Mouse (Mus musculus) kidney, postnatal 0 days (tissue): ENCODE data around the gene Cntnap2. TPM values are rescaled to one million over a fixed set of nuclear protein-coding genes. Genes with fewer than 3 reads are reported as not detected.

Experiments used
- ATAC-seq: fragments of 200-750 bp; cut with Nextera tagmentation; replicated peaks from 2 replicates; pipeline ENCODE4 v1.8.0; 2017; ENCODE audit warnings: low read depth, moderate number of reproducible peaks, moderate TSS enrichment, moderate library complexity; ENCODE audit not compliant: low FRiP score
- DNase-seq: peaks from one replicate; pipeline ENCODE4 v3.0.0-alpha.2; 2016; ENCODE audit warnings: low spot score
- H3K27ac ChIP-seq: fragments of 300-500 bp; sonication (generic); 2 replicates; pipeline ENCODE4 v1.5.1; 2014; ENCODE audit warnings: mild to moderate bottlenecking
- H3K27me3 ChIP-seq: fragments of 300-500 bp; sonication (generic); 2 replicates; pipeline ENCODE4 v1.6.1; 2014; ENCODE audit warnings: low read length, mixed read lengths; ENCODE audit not compliant: insufficient read depth
- H3K36me3 ChIP-seq: fragments of 300-500 bp; sonication (generic); 2 replicates; pipeline ENCODE4 v1.6.1; 2014; ENCODE audit warnings: low read length, mixed read lengths; ENCODE audit not compliant: insufficient read depth
- H3K4me1 ChIP-seq: fragments of 300-500 bp; sonication (generic); replicated peaks from 2 replicates; pipeline ENCODE4 v1.6.1; 2014; ENCODE audit warnings: antibody characterized with exemption, low read length, mixed read lengths; ENCODE audit not compliant: insufficient read depth
- H3K4me2 ChIP-seq: fragments of 300-500 bp; sonication (generic); 2 replicates; pipeline ENCODE4 v1.6.1; 2014; ENCODE audit warnings: mild to moderate bottlenecking, low read length, moderate library complexity, mixed read lengths
- H3K4me3 ChIP-seq: fragments of 300-500 bp; sonication (generic); replicated peaks from 2 replicates; pipeline ENCODE4 v1.5.1; 2014; ENCODE audit warnings: low read depth, low read length
- H3K9ac ChIP-seq: fragments of 300-500 bp; sonication (generic); 2 replicates; pipeline ENCODE4 v1.6.1; 2014; ENCODE audit warnings: low read depth, low read length
- H3K9me3 ChIP-seq: fragments of 300-500 bp; sonication (generic); replicated peaks from 2 replicates; pipeline ENCODE4 v1.6.1; 2016; ENCODE audit warnings: low read length, inconsistent platforms, mixed read lengths
- CTCF ChIP-seq: IDR thresholded peaks from 2 replicates; pipeline ENCODE4 v1.5.1; 2016; ENCODE audit warnings: antibody characterized with exemption, low read depth, mild to moderate bottlenecking, moderate library complexity
- WGBS: fragments of 180-500 bp; shearing (Covaris S2); extraction: QIAGEN DNeasy Blood & Tissue Kit; methylation state at CpG from one replicate; pipeline ENCODE4 v1.1.7; 2014; 5-methylcytosine and 5-hydroxymethylcytosine counted together
- polyA plus RNA-seq: library from polyadenylated mRNA; unstranded; fragments of >200 nt; fragmentation: Nextera tagmentation; extraction: Ambion mirVana; gene quantifications from 2 replicates; pipeline ENCODE4 v1.2.1, GENCODE M21; 2015

Cntnap2 gene
- polyA plus RNA-seq, 1 experiment from 2014 or later = 2.8 TPM

DNA sequence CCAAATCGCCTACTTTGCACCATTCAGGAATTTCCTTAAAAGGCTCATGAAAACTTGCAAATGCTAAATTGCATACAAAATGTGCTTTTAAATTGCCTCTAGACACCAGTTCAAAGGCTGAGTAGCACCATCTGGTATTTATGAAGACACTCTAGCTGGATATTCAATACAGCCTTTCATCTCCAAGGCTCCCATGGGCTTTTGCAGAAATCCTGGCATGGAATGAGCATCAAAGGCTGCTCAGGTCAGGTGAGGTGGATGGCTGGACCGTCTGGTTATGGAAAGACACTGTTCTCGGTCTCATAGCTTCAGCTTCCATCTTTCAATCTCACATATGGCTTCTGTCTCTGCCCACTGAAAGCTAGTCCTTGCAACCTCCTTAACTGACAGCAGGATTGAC, 1515.9 kb downstream of the Cntnap2 start:
- H3K27ac ChIP-seq = no peak overlapping the region
- no peaks in the 10 kb centered on the region for H3K4me1 ChIP-seq
- no peak overlapping the region for H3K9ac ChIP-seq
- ATAC-seq = no peak
- 60% methylated on average over 3 of the region's 3 CpGs for WGBS
- H3K27me3 ChIP-seq = no peaks in the 10 kb centered on the region
- no peak overlapping the region for H3K4me2 ChIP-seq
- no peaks in the 10 kb centered on the region for H3K36me3 ChIP-seq
- no peak for DNase-seq
- no peak for TF ChIP-seq CTCF
- H3K4me3 ChIP-seq = no peak overlapping the region
- no peaks in the 10 kb centered on the region for H3K9me3 ChIP-seq

- Histone ChIP-seq H3K4me1 (no peaks in the 10 kb centered on the region), H3K27me3 (no peaks in the 10 kb centered on the region), H3K9me3 (no peaks in the 10 kb centered on the region), H3K27ac (no peak overlapping the region), H3K4me3 (no peak overlapping the region), H3K36me3 (no peaks in the 10 kb centered on the region), H3K4me2 (no peak overlapping the region), H3K9ac (no peak overlapping the region)
- TF ChIP-seq CTCF = no peak
- ATAC-seq (no peak), DNase-seq (no peak)
Observed at GRCm38 (mm10) chr6:46612365-46612764, 1553.2 kb downstream of the Cntnap2 start.

DNA sequence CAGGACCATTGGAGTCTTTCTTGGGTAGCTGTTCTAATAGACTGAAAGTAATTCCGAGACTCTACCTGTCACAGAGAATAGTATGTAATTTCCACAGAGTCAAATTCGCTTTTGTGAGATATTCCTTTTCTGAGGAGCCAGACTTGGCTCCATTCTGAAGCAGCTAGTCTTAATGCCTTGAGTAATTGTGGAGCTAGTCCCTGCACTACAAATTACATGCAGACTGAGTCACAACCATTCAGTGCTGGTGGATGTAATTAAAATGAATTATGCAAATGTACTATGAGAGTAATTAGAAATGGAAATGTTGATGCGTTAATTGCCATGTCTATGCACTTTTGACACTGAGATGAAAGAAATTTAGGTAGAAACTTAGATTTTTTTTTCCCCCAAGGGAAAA, 1553.7 kb downstream of the Cntnap2 start:
- H3K4me1 ChIP-seq = no peaks in the 10 kb centered on the region
- no peak for ATAC-seq
- 84% methylated on average over 3 of the region's 3 CpGs for WGBS

GRCm38 (mm10) chr6:46669018-46669417, 1609.9 kb downstream of the Cntnap2 start:
- Histone ChIP-seq H3K4me2 (no peak overlapping the region), H3K9ac (no peak overlapping the region), H3K4me3 (no peak overlapping the region), H3K9me3 (no peaks in the 10 kb centered on the region), H3K36me3 (no peaks in the 10 kb centered on the region), H3K27ac (no peak overlapping the region), H3K4me1 (no peaks in the 10 kb centered on the region), H3K27me3 (no peaks in the 10 kb centered on the region)
- WGBS = 73% methylated on average over 1 of the region's 1 CpGs
- no peak for DNase-seq
- no peak for TF ChIP-seq CTCF
- ATAC-seq = no peak

More for the DNA sequence above, 1553.7 kb downstream of the Cntnap2 start:
- no peak overlapping the region for H3K4me3 ChIP-seq
- H3K27me3 ChIP-seq = no peaks in the 10 kb centered on the region
- no peak for DNase-seq
- no peaks in the 10 kb centered on the region for H3K36me3 ChIP-seq
- TF ChIP-seq CTCF = no peak
- no peak overlapping the region for H3K4me2 ChIP-seq
- no peak overlapping the region for H3K9ac ChIP-seq
- no peak overlapping the region for H3K27ac ChIP-seq
- H3K9me3 ChIP-seq = no peaks in the 10 kb centered on the region

GRCm38 (mm10) chr6:46675081-46675480, 1615.9 kb downstream of the Cntnap2 start:
- ATAC-seq (no peak), DNase-seq (no peak)
- no peak for TF ChIP-seq CTCF
- Histone ChIP-seq H3K27ac (no peak overlapping the region), H3K27me3 (no peaks in the 10 kb centered on the region), H3K4me3 (no peak overlapping the region), H3K4me1 (no peaks in the 10 kb centered on the region), H3K9ac (no peak overlapping the region), H3K9me3 (no peaks in the 10 kb centered on the region), H3K4me2 (no peak overlapping the region), H3K36me3 (no peaks in the 10 kb centered on the region)
- 70% methylated on average over 2 of the region's 2 CpGs for WGBS

- TF ChIP-seq CTCF = no peak
- H3K27me3 ChIP-seq = no peaks in the 10 kb centered on the region
- no peak overlapping the region for H3K9ac ChIP-seq
- H3K36me3 ChIP-seq = no peaks in the 10 kb centered on the region
- no peak overlapping the region for H3K4me2 ChIP-seq
- no peak overlapping the region for H3K27ac ChIP-seq
- H3K9me3 ChIP-seq = no peaks in the 10 kb centered on the region
- no peaks in the 10 kb centered on the region for H3K4me1 ChIP-seq
- no peak overlapping the region for H3K4me3 ChIP-seq
- ATAC-seq (no peak), DNase-seq (no peak)
- WGBS = 84% methylated on average over 4 of the region's 4 CpGs
Observed at GRCm38 (mm10) chr6:46675621-46676020, 1616.5 kb downstream of the Cntnap2 start.

GRCm38 (mm10) chr6:46696187-46696586, 1637.0 kb downstream of the Cntnap2 start:
- no peak for TF ChIP-seq CTCF

More at GRCm38 (mm10) chr6:46696187-46696586, 1637.0 kb downstream of the Cntnap2 start:
- no peak overlapping the region for H3K4me3 ChIP-seq
- no peak for ATAC-seq
- no peak for DNase-seq
- 86% methylated on average over 1 of the region's 1 CpGs for WGBS
- H3K4me2 ChIP-seq = no peak overlapping the region
- no peaks in the 10 kb centered on the region for H3K4me1 ChIP-seq
- H3K36me3 ChIP-seq = no peaks in the 10 kb centered on the region
- no peaks in the 10 kb centered on the region for H3K9me3 ChIP-seq
- no peak overlapping the region for H3K9ac ChIP-seq
- no peaks in the 10 kb centered on the region for H3K27me3 ChIP-seq
- H3K27ac ChIP-seq = no peak overlapping the region
